Mouse (Mus musculus) hindbrain, embryonic 16.5 days (tissue): ENCODE results near the gene Anks1. TPM values are rescaled to one million over a fixed set of nuclear protein-coding genes. Genes with fewer than 3 reads are reported as not detected.
A peak's percentile ranks its signal among the peaks of the same experiment; 100 is the strongest.

Source experiments
- ATAC-seq: fragments of 200-750 bp; cut with Nextera tagmentation; 2 replicates; pipeline ENCODE4 v1.8.0; 2017; ENCODE audit warnings: moderate TSS enrichment, moderate library complexity
- H3K27ac ChIP-seq: fragments of 300-500 bp; sonication (generic); 2 replicates; pipeline ENCODE4 v1.5.1; 2014; ENCODE audit warnings: low read depth, mild to moderate bottlenecking, control low read depth, low read length, moderate library complexity
- H3K27me3 ChIP-seq: fragments of 300-500 bp; sonication (generic); replicated peaks from 2 replicates; pipeline ENCODE4 v1.6.1; 2014; ENCODE audit warnings: low read length; ENCODE audit not compliant: control insufficient read depth, insufficient read depth
- H3K36me3 ChIP-seq: fragments of 300-500 bp; sonication (generic); 2 replicates; pipeline ENCODE4 v1.6.1; 2014; ENCODE audit warnings: mild to moderate bottlenecking, low read length, moderate library complexity, mixed read lengths; ENCODE audit not compliant: control insufficient read depth, insufficient read depth
- H3K4me1 ChIP-seq: fragments of 300-500 bp; sonication (generic); 2 replicates; pipeline ENCODE4 v1.6.1; 2014; ENCODE audit warnings: low read depth, low read length; ENCODE audit not compliant: control insufficient read depth, insufficient read depth
- H3K4me2 ChIP-seq: fragments of 300-500 bp; sonication (generic); 2 replicates; pipeline ENCODE4 v1.6.1; 2014; ENCODE audit warnings: mild to moderate bottlenecking, low read length, control low read depth, moderate library complexity
- H3K4me3 ChIP-seq: fragments of 300-500 bp; sonication (generic); 2 replicates; pipeline ENCODE4 v1.5.1; 2014; ENCODE audit warnings: mild to moderate bottlenecking, low read length, control low read depth, moderate library complexity
- H3K9ac ChIP-seq: fragments of 300-500 bp; sonication (generic); 2 replicates; pipeline ENCODE4 v1.6.1; 2014; ENCODE audit warnings: low read depth, mild to moderate bottlenecking, control low read depth, low read length, moderate library complexity
- H3K9me3 ChIP-seq: fragments of 300-500 bp; sonication (generic); 2 replicates; pipeline ENCODE4 v1.6.1; 2014; ENCODE audit warnings: mild to moderate bottlenecking, low read length, moderate library complexity; ENCODE audit not compliant: control insufficient read depth
- WGBS: fragments of 180-500 bp; shearing (Covaris S2); extraction: QIAGEN DNeasy Blood & Tissue Kit; methylation state at CpG from one replicate; pipeline ENCODE4 v1.1.7; 2014; 5-methylcytosine and 5-hydroxymethylcytosine counted together
- polyA plus RNA-seq: library from polyadenylated mRNA; unstranded; fragments of >200 nt; fragmentation: Nextera tagmentation; extraction: Ambion mirVana; gene quantifications from 2 replicates; pipeline ENCODE4 v1.2.1, GENCODE M21; 2015

Anks1 gene
- polyA plus RNA-seq, 1 experiment from 2014 or later = 44.0 TPM

DNA sequence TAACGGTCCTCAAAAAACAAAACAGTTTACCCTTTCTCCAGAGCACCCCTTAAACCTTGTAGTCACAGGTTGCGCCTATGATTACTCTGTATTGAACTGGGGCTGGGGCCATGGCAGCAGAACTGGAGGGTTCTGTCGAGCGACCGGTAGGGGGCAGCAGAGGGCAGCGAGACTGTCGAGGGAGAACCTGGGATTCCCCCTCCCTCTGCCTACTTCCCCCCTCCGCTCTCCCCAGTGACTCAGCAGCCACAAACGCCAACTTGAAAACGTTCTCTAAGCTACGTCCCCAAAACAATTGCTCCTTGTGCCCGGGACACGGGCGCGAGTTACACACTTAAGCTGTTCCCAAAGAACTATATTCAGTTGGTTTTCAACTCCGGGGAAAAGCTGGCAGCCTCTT, 175.9 kb downstream of the Anks1 start:
- H3K27ac ChIP-seq = no peak overlapping the region
- H3K36me3 ChIP-seq = no peaks in the 10 kb centered on the region
- peak overlapping the region; percentile 20; the same call in 1 of the 2 replicates for H3K4me3 ChIP-seq
- WGBS = 1% methylated on average over 16 of the region's 16 CpGs
- no peaks in the 10 kb centered on the region; the same call in 1 of the 2 replicates for H3K27me3 ChIP-seq
- H3K9me3 ChIP-seq = no peaks in the 10 kb centered on the region
- H3K9ac ChIP-seq = no peak overlapping the region; the same call in 1 of the 2 replicates
- peak; percentile 78 for ATAC-seq
- peaks cover 5% of the 10 kb centered on the region; the same call in 1 of the 2 replicates for H3K4me1 ChIP-seq
- H3K4me2 ChIP-seq = peak overlapping the region; percentile 50

DNA sequence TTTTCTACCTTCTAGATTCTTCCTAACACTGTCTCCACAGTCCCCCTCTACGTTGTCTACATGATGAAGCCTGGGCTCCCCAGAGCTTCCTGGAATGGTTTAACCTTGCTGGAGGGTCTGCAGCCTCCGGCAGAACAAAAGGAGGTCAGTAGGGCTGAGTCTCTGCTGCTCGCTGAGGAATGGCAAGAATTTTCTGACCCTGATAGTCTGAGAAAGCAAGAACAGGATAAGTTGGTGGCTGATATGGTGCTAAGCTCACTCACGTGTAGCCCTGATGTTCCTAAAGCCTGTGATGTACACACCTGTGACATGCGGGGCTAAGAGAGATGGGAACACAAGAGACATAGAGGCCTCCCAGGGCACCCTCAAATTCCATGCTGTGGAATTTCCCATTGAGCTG, 178.3 kb downstream of the Anks1 start:
- Histone ChIP-seq H3K36me3 (no peaks in the 10 kb centered on the region), H3K4me2 (no peak overlapping the region), H3K9me3 (no peaks in the 10 kb centered on the region), H3K9ac (no peak overlapping the region), H3K27ac (no peak overlapping the region), H3K27me3 (no peaks in the 10 kb centered on the region; the same call in 1 of the 2 replicates), H3K4me1 (peaks cover 3% of the 10 kb centered on the region; the same call in 1 of the 2 replicates), H3K4me3 (no peak overlapping the region)
- ATAC-seq = no peak
- 15% methylated on average over 5 of the region's 5 CpGs for WGBS

DNA sequence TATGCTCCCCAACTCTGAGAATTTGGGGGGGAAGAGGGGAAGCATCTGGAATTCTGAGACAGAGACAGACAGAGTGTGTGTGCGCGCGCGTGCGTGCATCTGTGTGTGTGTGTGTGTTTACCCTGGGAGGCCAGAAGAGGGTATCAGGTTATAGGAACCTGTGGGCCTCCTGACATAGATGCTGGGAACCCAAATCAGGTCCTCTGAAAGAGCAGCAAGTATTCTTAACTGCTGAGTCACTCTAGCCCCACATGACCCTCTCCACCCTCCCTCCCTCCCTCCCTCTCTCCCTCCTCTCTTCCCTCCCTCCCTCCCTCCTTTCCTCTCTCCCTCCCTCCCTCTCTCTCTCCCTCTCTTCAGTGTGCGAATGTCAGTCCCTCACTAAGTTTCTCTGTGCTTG, 179.6 kb downstream of the Anks1 start:
- H3K27me3 ChIP-seq = no peaks in the 10 kb centered on the region; the same call in 1 of the 2 replicates
- 92% methylated on average over 6 of the region's 6 CpGs for WGBS
- no peak overlapping the region for H3K9ac ChIP-seq
- no peaks in the 10 kb centered on the region for H3K9me3 ChIP-seq
- H3K4me1 ChIP-seq = peaks cover 3% of the 10 kb centered on the region; the same call in 1 of the 2 replicates
- no peak for ATAC-seq
- H3K36me3 ChIP-seq = no peaks in the 10 kb centered on the region
- no peak overlapping the region for H3K4me3 ChIP-seq
- no peak overlapping the region for H3K27ac ChIP-seq
- no peak overlapping the region for H3K4me2 ChIP-seq

DNA sequence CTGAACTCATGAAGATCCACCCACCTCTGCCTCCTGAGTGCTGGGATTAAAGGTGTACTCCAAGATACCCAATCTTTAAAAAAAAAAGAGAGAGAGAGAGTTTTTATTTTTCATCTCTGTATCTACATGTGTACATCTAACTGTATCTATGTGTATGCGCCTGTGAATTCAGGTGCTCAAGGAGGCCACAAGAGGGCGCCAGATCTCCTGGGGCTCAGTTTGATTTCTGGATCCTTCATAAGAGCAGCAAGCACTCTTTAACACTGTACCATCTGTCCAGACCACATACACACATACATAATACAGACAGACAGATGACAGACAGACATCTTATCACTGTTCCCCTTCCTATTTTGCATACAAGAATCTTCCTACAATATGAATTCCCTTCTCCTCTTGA, 183.2 kb downstream of the Anks1 start:
- H3K9me3 ChIP-seq = 0 out of 2 replicates have a peak, but pooled peaks cover 2% of the 10 kb centered on the region
- no peak overlapping the region for H3K4me3 ChIP-seq
- no peak overlapping the region for H3K4me2 ChIP-seq
- no peak overlapping the region for H3K9ac ChIP-seq
- no peaks in the 10 kb centered on the region for H3K4me1 ChIP-seq
- no peaks in the 10 kb centered on the region for H3K27me3 ChIP-seq
- no peak overlapping the region for H3K27ac ChIP-seq
- 92% methylated on average over 2 of the region's 2 CpGs for WGBS
- H3K36me3 ChIP-seq = no peaks in the 10 kb centered on the region
- no peak for ATAC-seq

DNA sequence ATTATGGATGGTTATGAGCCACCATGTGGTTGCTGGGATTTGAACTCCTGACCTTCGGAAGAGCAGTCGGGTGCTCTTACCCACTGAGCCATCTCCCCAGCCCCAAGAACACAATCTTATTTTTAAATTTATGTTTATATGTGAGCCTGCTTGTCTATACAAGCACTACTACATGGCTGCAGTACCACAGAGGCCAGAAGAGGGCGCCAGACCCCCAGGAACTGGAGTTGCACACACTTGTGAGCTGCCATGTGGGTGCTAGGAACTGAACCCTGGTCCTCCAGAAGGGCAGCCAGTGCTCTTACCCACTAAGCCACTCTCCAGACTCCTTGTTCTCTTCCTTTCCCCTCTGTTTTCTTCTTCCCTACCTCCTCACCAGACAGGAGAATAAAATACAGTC, 184.7 kb downstream of the Anks1 start:
- H3K27ac ChIP-seq = no peak overlapping the region
- H3K27me3 ChIP-seq = no peaks in the 10 kb centered on the region
- ATAC-seq = no peak
- WGBS = 89% methylated on average over 3 of the region's 3 CpGs
- no peak overlapping the region for H3K4me2 ChIP-seq
- H3K9me3 ChIP-seq = 0 out of 2 replicates have a peak, but pooled peaks cover 2% of the 10 kb centered on the region
- no peak overlapping the region for H3K9ac ChIP-seq
- no peak overlapping the region for H3K4me3 ChIP-seq
- H3K4me1 ChIP-seq = no peaks in the 10 kb centered on the region; the same call in 1 of the 2 replicates
- H3K36me3 ChIP-seq = no peaks in the 10 kb centered on the region

DNA sequence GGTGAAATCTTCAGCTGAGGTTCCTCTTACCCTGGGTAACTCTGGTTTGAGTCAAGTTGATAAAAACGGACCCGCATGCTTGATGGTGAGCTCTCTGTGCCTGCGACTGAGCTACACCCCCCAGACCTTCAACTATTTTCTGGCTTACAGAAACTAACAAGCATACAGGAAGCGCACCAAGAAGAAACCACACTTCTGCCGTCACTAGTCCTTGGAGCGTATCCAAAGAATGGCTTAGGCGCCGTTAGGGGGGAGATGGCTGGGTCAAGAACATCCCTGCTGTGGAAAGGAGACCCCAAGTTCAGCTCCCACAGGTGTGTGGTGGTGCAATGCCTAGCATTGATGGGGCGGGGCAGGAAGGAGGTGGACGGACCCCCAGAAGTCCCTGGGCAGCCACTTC, 187.3 kb downstream of the Anks1 start:
- Histone ChIP-seq H3K36me3 (no peaks in the 10 kb centered on the region), H3K27ac (no peak overlapping the region), H3K4me1 (no peaks in the 10 kb centered on the region; the same call in 1 of the 2 replicates), H3K27me3 (no peaks in the 10 kb centered on the region), H3K4me2 (no peak overlapping the region), H3K9me3 (0 out of 2 replicates have a peak, but pooled peaks cover 2% of the 10 kb centered on the region), H3K4me3 (no peak overlapping the region), H3K9ac (no peak overlapping the region)
- no peak for ATAC-seq
- 82% methylated on average over 10 of the region's 10 CpGs for WGBS

DNA sequence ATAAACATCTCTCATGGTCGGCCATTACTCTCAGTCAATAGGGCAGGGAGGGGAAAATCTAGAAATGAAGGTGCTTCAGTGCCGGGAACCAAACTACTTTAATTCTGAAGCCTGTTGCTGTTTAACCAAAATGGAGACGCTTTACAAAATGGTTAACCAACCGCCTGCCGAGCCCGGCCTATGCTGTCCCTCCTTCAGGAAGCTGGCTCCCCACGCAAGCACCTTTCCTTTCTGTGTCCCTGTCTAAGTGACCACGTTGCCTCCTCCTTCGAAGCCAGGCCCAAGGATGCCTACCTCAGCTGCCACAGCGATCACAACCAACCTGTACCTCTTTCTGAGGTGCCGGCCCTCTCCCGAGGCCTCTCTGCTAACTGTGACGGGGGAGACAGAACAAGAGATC, 188.2 kb downstream of the Anks1 start:
- no peak overlapping the region for H3K9ac ChIP-seq
- no peak overlapping the region for H3K4me2 ChIP-seq
- H3K4me1 ChIP-seq = peaks cover 7% of the 10 kb centered on the region
- H3K9me3 ChIP-seq = 0 out of 2 replicates have a peak, but pooled peaks cover 2% of the 10 kb centered on the region
- ATAC-seq = no peak
- no peak overlapping the region for H3K27ac ChIP-seq
- H3K36me3 ChIP-seq = no peaks in the 10 kb centered on the region
- H3K4me3 ChIP-seq = no peak overlapping the region
- no peaks in the 10 kb centered on the region for H3K27me3 ChIP-seq
- 90% methylated on average over 13 of the region's 13 CpGs for WGBS

DNA sequence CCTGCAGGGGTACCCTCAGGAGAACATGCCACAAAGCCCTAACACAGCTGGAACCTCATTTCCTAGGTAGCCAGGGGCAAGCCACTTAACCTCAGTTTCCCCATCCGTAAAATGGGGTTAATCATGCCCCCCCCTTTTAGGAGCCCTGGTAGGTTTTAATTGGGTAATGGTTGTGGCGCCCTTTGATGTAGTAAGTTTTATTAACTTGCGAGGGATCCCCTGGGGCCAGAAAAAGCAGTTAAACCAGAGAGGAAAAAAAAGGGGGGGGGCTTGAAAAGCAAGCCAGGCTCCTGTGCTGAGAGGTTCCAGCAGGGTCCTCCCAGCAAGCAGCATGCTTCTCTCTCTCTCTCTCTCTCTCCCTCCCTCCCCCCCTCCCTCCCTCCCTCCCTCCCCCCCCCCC, 190.0 kb downstream of the Anks1 start:
- no peak overlapping the region for H3K4me3 ChIP-seq
- no peak overlapping the region for H3K27ac ChIP-seq
- ATAC-seq = no peak
- H3K4me1 ChIP-seq = peaks cover 7% of the 10 kb centered on the region
- no peaks in the 10 kb centered on the region for H3K9me3 ChIP-seq
- no peak overlapping the region for H3K4me2 ChIP-seq
- H3K27me3 ChIP-seq = no peaks in the 10 kb centered on the region
- WGBS = 53% methylated on average over 3 of the region's 3 CpGs
- no peaks in the 10 kb centered on the region for H3K36me3 ChIP-seq
- H3K9ac ChIP-seq = no peak overlapping the region

DNA sequence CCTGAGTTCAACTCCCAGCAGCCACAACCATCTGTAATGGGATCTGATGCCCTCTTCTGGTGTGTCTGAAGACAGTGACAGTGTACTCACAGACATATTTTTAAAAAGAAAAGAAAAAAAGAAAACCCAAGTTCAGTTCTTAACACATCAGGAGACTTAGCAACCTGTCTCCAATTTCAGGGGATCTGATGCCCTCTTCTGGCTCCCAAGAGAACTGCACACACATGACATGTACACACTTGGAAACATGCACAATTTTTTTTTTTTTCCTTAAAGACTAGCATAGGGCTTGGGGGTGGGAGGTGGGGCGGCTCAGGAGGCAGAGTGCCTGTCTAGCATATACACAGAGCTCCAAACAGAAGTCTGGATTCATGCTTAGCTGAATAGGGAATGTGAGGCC, 191.6 kb downstream of the Anks1 start:
- no peaks in the 10 kb centered on the region for H3K9me3 ChIP-seq
- no peak for ATAC-seq
- no peak overlapping the region for H3K4me2 ChIP-seq
- H3K27me3 ChIP-seq = no peaks in the 10 kb centered on the region
- H3K9ac ChIP-seq = no peak overlapping the region
- peaks cover 7% of the 10 kb centered on the region for H3K4me1 ChIP-seq
- no peak overlapping the region for H3K27ac ChIP-seq
- no peaks in the 10 kb centered on the region for H3K36me3 ChIP-seq
- 93% methylated on average over 1 of the region's 1 CpGs for whole genome bisulfite sequencing
- no peak overlapping the region for H3K4me3 ChIP-seq
